Mouse (Mus musculus) brain, embryonic 14.5 days (tissue): ENCODE measurements around the gene Nenf. TPM values are rescaled to one million over a fixed set of nuclear protein-coding genes. Genes with fewer than 3 reads are reported as not detected.
A peak's percentile ranks its signal among the peaks of the same experiment; 100 is the strongest.

Experiments used
- DNase-seq: peaks from one replicate; pipeline ENCODE4 v3.0.0-alpha.2; 2011; ENCODE audit warnings: low read depth
- CTCF ChIP-seq: fragments of 200-500 bp; IDR thresholded peaks from 2 replicates; pipeline ENCODE4 v1.5.1; 2012; ENCODE audit warnings: inconsistent platforms, mild to moderate bottlenecking, moderate library complexity, borderline replicate concordance; ENCODE audit not compliant: insufficient read depth, insufficient read length; ENCODE audit errors: extremely low read depth
- POLR2A ChIP-seq: fragments of 200-500 bp; IDR thresholded peaks from 2 replicates; pipeline ENCODE4 v1.6.1; 2012; ENCODE audit warnings: mild to moderate bottlenecking, inconsistent platforms, borderline replicate concordance; ENCODE audit not compliant: poor library complexity, insufficient read depth, insufficient read length, severe bottlenecking; ENCODE audit errors: extremely low read depth
- polyA plus RNA-seq: library from polyadenylated mRNA; depleted of rRNA; stranded (reverse); fragments of >200 nt; gene quantifications from 2 replicates; pipeline ENCODE4 v1.2.3, GENCODE M21; 2012

Gene Nenf
- polyA plus RNA-seq, 1 experiment = 118 TPM

DNA sequence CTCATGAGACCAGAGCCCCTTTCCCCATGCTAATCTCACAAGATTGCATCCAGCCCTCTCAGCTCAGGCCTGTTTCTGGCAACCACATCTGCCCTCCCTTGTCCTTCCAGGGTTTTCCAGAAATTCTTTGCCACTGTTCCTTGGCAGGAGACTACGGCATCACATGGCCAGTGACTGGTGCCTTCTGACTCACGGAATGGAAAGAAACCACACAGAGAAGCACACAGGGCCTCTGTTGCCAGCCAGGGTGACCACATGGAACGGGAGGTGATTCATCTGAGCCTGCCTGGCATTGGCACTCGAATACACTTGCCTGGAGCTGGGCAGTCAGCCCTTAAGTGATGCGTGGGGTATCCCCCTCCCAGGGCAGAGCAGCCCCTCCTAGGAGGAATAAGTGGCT lies 25.6 kb downstream of the Nenf start:
- no peak for DNase-seq

DNA sequence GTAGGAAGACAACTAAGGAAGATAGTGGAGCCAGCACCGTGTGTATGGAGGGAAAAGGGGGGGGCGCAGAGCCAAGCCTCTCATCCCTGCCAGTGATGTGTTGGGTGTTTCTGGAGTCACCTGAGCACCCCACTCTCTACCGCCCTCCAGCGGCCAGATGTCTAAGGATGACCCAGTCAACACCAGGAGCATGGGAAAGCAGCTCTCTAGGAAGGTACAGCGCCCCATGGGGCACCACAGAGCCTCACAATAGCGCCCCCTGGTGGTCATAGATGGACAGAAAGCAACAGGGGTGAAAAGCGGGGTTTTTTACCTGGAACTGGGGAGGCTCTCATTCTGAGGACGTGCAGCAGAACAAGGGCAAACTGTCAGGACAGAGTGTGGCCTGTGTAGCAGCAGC lies 29.2 kb downstream of the Nenf start:
- TF ChIP-seq POLR2A (no peak), CTCF (peak; percentile 45; the same call in 1 of the 2 replicates)
- DNase-seq = no peak

More for the DNA sequence above, 25.6 kb downstream of the Nenf start:
- TF ChIP-seq CTCF (no peak), POLR2A (no peak)

DNA sequence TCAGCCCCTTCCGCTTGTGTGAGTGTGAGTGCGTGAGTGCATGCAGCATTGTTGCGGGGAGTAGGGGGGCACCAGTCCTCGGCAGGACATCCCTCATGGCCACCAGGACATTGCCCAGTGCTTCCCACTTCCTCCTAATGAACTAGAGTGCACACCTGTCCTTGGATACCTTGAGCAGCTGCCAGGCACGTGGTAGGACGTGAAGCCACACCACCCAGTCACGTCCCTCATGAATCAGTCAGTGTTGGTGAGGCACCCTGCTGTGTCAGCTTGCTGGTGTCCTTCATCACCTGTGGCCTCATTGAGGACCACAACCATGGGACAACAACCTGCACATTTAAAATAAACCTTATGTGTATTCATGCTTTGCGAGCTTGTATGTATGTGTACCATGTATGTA lies 33.5 kb downstream of the Nenf start:
- no peak for DNase-seq

DNA sequence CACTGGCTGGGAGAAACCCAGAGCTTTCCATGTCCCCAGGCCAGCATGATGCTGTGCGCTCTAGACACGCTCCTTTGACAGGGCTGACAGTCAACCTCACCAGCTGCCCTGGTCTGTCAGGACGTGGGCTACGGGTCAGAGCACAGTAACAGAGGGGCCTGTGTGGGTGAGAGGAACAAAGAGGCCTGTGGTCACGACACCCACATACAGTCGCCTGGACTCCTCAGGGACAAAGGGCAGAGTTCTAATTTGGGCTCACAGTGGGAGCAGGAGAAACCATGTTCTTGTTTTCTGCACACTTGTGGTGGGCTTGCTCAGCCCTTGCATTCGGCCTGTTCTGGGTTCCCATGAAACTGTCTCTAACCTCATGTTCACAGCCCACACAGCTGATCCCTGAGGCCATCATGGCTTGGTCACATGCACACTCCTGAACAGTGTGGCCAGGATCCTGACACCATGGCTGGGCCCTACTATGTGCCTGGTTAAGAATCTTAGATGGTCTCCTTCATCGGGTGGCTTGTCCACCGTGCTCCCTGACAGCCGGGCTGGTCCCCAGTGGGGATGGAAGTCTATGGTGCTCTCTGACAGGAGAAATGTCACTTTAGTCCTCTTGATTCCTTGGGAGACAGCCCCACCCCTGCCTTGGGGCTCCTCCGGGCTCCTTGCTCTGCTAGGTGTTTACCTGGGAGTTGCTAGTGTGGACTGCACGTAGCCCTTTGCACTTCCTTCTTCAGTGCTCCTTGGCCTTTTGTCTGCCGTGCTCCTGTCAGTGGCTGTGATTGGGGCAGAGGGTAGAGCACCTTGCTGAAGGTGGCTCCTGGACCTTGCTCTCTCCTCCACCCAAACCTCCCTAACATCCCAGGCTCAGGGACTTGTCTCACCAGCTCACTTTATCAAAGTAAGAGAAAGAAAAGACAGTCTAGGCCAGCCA lies 34.6 kb downstream of the Nenf start:
- no peak for DNase-seq

More for the DNA sequence above, 33.5 kb downstream of the Nenf start:
- TF ChIP-seq CTCF (no peak), POLR2A (no peak)

DNA sequence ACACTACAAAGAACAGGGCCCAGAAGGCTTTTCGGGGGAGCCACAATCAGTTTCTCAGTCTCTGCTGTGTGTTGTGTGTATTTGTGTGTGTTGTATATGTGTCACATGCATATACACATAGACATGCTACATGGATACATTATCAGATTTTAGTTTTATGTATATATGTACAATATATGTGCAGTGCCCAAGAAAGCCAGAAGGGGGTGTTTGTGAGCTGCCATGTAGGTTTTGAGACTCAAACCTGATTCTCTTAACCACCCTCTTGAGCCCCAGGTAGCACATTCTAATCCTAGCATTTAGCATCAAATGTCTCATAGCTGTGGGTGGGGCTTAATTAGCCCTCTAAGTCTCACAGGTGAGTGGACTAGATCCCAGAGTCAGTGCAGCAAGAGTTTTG lies 35.7 kb downstream of the Nenf start:
- TF ChIP-seq CTCF (no peak), POLR2A (no peak)
- no peak for DNase-seq

More for the DNA sequence above, 34.6 kb downstream of the Nenf start:
- no peak for TF ChIP-seq CTCF
- no peak for TF ChIP-seq POLR2A

DNA sequence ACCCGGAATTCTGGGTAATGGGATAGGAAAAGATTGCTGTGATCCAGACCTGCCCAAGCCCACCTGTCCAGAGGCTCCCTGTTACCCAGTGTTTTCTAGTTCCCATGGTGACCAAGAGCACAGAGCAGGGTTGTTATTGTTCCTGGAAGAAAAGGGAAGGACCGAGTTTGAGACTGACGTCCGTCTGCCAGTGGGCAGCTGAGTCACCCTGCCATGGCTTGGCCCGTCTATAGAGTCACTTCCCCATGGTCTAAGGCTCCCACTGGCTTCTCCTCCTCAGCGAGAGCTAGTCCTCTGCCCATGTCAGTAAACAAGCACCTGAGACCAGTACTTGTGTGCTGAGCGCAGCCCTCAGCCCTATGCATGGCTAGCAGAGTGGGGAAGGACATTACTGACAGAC lies 36.8 kb downstream of the Nenf start:
- DNase-seq = no peak
- no peak for TF ChIP-seq CTCF
- no peak for TF ChIP-seq POLR2A

DNA sequence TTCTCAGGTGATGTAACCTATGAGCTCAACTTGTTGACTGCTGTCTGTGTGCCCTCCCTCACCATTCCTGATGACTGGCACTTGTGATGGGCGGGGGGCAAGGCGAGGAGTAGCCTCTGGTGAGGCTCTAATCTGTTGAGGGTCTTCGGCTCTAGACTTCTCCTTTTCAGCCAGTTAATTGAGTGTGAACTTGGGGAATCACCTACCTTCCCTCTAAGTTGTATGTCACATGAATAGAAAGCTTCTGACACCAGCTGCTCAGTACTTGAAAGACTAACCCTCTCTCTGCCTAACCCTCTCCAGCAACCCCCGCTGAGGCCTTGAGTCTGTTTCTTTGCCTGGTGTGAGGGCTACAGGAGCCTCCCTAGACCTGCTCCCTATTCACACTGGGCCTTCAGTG lies 39.7 kb downstream of the Nenf start:
- DNase-seq = no peak
- TF ChIP-seq CTCF = no peak
- no peak for TF ChIP-seq POLR2A

DNA sequence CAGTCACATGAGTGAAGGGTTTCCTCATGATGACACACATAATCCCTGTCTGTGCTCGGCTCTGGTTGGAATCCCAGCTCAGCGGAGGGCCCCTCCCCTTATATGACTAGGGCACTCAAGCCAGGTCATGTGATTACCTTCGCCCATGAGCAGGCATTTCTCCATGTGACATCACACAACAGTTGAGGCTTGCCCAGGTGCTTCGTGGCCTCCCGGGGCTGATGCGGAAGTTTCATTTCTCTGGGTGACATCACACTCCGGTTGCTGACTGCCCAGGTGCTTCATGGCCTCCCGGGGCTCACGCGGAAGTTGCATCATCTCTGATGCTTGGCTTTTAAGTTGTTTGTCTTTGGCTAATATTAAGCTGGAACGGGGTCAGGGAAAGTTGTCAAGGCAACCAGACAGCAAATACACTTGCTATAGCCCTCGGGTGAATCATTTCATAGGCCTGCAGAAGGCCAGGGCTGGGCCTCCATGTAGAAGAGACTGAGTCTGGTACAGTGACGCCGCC lies 40.4 kb downstream of the Nenf start:
- no peak for DNase-seq
- no peak for TF ChIP-seq CTCF

DNA sequence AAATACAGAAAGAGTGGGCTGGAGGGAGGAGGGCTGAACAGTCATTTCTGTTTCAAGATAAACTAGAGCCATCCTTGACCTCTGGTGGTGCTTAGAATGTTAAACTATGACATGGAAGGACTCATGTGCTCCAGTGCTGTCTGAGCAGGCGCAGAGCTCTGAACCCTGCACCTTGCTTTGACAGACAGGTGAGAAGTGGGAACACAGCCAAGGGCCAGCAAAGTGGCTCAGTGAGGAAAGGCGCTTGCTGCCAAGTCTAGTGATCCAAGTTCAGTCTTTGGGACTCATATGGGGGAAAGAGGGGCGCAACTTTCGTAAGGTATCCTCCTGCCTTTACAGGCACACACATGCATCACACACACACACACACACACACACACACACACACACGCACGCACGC lies 41.8 kb downstream of the Nenf start:
- TF ChIP-seq POLR2A = no peak
- no peak for TF ChIP-seq CTCF
- no peak for DNase-seq

DNA sequence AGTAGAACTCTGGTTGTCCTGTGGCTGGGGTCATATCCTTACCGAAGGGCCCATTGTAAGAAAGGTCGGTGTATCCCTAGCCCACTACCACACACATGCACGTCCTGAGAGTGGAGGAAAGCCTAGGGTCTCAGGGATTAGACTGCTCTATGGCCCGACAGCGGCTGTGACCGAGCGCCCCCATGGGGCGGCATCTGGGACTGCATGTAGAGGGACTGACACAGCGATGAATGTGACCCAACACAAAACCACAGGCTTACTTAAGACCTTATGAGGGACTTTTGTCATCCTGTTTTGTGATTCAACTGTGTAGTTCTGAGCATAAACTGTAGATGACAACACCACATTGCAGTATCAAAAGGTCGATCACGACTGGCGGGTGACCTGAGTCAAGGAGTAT lies 42.5 kb downstream of the Nenf start:
- peak; percentile 63 for DNase-seq

DNA sequence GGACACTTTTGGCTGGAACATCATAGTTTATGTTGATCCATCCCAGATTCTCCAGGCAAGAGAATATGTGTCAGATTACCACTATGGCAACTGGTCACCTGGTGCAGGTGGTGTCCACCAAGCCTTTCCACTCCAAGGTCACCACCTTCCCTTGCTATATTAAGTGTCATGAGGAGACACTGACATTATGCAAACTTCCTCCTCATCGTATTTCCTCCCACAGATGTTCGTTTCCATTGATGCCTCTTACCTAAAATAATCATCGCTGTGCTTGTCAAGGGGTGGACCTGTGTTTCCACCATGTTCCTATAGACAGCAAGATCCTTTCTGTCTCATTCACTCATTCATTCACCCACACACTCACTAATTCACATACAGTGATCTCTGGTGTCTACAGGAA lies 45.3 kb downstream of the Nenf start:
- no peak for DNase-seq
- TF ChIP-seq CTCF (no peak), POLR2A (no peak)

More for the DNA sequence above, 42.5 kb downstream of the Nenf start:
- TF ChIP-seq POLR2A (no peak), CTCF (peak; percentile 91)

DNA sequence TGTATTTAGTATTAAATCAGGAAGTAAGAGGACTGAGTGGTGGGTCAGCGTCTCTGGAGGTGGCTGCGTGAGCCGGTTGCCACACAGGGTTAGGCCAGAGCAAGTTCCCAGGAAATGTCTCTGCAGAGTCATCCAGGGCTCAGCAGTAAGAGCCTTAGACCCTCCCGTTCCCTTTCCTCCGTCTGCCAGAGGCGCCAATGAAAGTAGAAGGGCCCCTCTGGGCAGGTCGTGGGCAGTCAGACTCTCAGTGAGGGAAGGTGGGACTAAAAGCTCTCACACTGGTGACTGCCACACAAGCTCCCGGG lies 48.4 kb downstream of the Nenf start:
- no peak for DNase-seq
- no peak for TF ChIP-seq CTCF
- no peak for TF ChIP-seq POLR2A

DNA sequence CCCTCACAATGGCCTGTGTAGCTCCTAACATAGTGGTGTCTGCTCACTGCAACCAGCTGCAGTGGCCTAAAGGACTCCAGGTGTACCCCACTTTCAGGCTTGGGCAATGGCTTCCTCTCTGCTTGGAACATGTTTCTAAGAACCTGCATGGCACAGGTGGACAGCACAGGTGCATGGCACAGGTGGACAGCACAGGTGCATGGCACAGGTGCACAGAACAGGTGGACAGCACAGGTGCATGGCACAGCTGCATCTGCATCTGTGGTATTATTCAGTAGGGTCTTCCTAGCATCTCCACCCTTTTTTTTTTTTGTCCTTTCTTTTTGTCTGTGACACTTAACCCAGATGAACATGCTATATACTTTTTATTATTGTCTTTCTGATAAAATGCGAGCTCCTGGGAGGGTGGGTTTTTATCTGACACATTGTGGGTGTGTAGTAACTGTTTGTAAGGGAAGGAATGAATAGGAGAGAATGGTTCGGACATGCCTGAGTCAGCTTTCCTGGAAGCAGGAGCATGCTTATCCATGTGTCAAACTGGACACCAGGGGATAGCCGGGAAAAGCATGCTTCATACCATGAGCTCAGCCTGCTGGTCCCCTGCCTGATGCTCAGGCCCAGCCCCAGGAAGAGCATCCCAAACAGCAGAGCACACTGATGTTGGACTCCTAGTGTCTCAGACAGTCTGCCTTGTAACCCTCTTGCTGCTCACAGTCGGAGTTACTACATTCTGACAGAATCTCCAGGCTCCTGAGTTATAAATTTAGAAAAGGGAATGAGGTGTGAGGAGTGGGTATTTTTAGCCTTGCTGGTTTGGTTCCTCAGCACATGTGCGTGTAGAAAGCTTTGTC lies 49.0 kb downstream of the Nenf start:
- TF ChIP-seq POLR2A (no peak), CTCF (no peak)
- no peak for DNase-seq
